Mouse (Mus musculus) kidney, adult 11 months (tissue): ENCODE results near the gene Fan1.

Source experiments
- DNase-seq: peaks from one replicate; pipeline ENCODE4 v3.0.0; 2022

Fan1 gene

GRCm38 (mm10) chr7:64373830-64374562 is at the start of gene Fan1:
TSS of gene Fan1 (minus strand) at chr7:64374095.
- DNase-seq: peak; percentile 85

- no peak for DNase-seq
These were observed 30.1 kb upstream of the Fan1 start for GRCm38 (mm10) chr7:64403989-64404388.

- no peak for DNase-seq
These were observed 28.6 kb upstream of the Fan1 start for GRCm38 (mm10) chr7:64402452-64402851.

GRCm38 (mm10) chr7:64400725-64401124 is 26.8 kb upstream of the Fan1 start:
- no peak for DNase-seq

GRCm38 (mm10) chr7:64392819-64393151 is 18.9 kb upstream of the Fan1 start:
- DNase-seq: no peak

GRCm38 (mm10) chr7:64392122-64392818 is 18.4 kb upstream of the Fan1 start, which contains the start of the genes Mphosph10 and Mcee:
TSS of gene Mphosph10 (minus strand) at chr7:64392268.
TSS of gene Mcee (plus strand) at chr7:64392607.
- DNase-seq: peak; percentile 97

- DNase-seq: peak; percentile 23
These were observed 17.6 kb upstream of the Fan1 start for GRCm38 (mm10) chr7:64391479-64391878.

GRCm38 (mm10) chr7:64373147-64373829 is 607 bp downstream of the Fan1 start:
- no peak for DNase-seq

- DNase-seq: no peak
These were observed 1.7 kb downstream of the Fan1 start for GRCm38 (mm10) chr7:64371940-64372878.

- DNase-seq: no peak
These were observed 4.1 kb downstream of the Fan1 start for GRCm38 (mm10) chr7:64369841-64370240.

GRCm38 (mm10) chr7:64365863-64366262 is 8.0 kb downstream of the Fan1 start:
- DNase-seq: no peak

- DNase-seq: no peak
These were observed 13.3 kb downstream of the Fan1 start for GRCm38 (mm10) chr7:64360586-64360945.

- no peak for DNase-seq
These were observed 13.8 kb downstream of the Fan1 start for GRCm38 (mm10) chr7:64359943-64360585.

- no peak for DNase-seq
These were observed 15.2 kb downstream of the Fan1 start for GRCm38 (mm10) chr7:64358666-64359065.

- peak; percentile 62 for DNase-seq
These were observed 16.5 kb downstream of the Fan1 start for GRCm38 (mm10) chr7:64357405-64357804.

- DNase-seq: no peak
These were observed 17.2 kb downstream of the Fan1 start for GRCm38 (mm10) chr7:64356661-64357060.

- peak; percentile 28 for DNase-seq
These were observed 19.7 kb downstream of the Fan1 start for GRCm38 (mm10) chr7:64354206-64354605.

- peak; percentile 65 for DNase-seq
These were observed 22.8 kb downstream of the Fan1 start for GRCm38 (mm10) chr7:64351087-64351486.

- DNase-seq: no peak
These were observed 24.6 kb downstream of the Fan1 start for GRCm38 (mm10) chr7:64349147-64349861.

GRCm38 (mm10) chr7:64347813-64348212 is 26.1 kb downstream of the Fan1 start:
- peak; percentile 48 for DNase-seq

GRCm38 (mm10) chr7:64332686-64333085 is 41.2 kb downstream of the Fan1 start:
- DNase-seq: no peak
